Mouse (Mus musculus): ENCODE data around the gene Tbc1d1. TPM values are rescaled to one million over a fixed set of nuclear protein-coding genes. Genes with fewer than 3 reads are reported as not detected.

The Tbc1d1 gene
- 12.2 and 15.0 TPM in 2 replicates for polyA plus RNA-seq (2015; fragmentation: Nextera tagmentation; extraction: Ambion mirVana)

DNA sequence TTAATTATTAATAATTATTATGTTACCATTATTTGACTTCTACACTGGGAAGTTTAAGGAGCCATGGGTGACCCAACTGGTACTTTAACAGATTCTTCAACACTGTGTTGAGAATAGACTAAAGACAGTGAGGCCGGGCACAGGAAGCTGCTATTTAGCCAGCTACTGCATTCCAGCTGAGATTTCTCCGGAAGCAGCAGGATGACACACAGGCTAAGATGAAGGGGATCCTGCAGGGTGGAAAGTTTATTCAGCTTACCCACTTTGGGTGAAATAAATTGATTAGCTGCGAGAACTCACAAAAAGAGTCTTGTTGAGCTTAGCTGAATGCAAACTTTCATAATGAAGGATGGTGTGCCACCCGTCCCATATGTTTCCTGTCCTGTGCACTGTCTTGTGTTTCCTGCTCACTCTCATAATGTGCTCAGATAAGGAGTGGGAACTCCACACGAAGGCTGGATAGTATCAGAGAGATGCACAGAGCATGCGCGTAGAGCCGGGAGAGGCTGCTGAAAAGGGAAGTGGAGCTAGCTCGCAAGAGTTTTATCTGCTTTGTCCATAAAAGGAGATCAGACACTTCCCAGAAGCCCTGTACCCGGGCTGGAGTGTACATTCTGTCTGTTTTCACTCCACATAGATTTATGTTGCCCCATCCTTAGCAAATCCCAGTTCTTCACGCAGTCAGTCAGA lies at the start of gene Tbc1d1:
Tbc1d1 (plus strand) TSS at position 445 of the 690 bp plus-strand sequence.

Other genes with a start within 250 kb of the Tbc1d1 start
- gene Rell1, start 187.4 kb upstream of the Tbc1d1 start, polyA plus RNA-seq (2015; fragmentation: Nextera tagmentation; extraction: Ambion mirVana), result 11.9 and 12.1 TPM in 2 replicates
- gene Pgm2, start 63.4 kb upstream of the Tbc1d1 start, polyA plus RNA-seq (2015; fragmentation: Nextera tagmentation; extraction: Ambion mirVana), result 22.9 and 23.5 TPM in 2 replicates

Measured in spleen, postnatal 0 days (tissue).